Mouse (Mus musculus): ENCODE measurements at regions not wholly inside any gene's neighbourhood (a gene's known extent, or its start where the extent isn't known, plus 50 kb on each side); places are given as distances from the start of the nearest gene placed in this dataset.

- ChIA-PET POLR2A (interaction anchor here in 1 of 4 experiments (0.7 kb wide), 1 partner anchor 1670 kb away, joined by 3 read pairs; no protein-coding TSS in a partner anchor), CTCF (interaction anchor here in 1 of 4 experiments (1.2 kb wide), 1 partner anchor 127 kb away, joined by 3 read pairs; no protein-coding TSS in a partner anchor)
These were observed 198.9 kb downstream of the Pik3r1 start for GRCm38 (mm10) chr13:101568985-101569631.

- CTCF ChIA-PET: no interaction called here
These were observed 202.7 kb downstream of the Pik3r1 start for GRCm38 (mm10) chr13:101565323-101565722.

GRCm38 (mm10) chr13:101555371-101555874 is 212.6 kb downstream of the Pik3r1 start:
- POLR2A ChIA-PET: no interaction called here
- CTCF ChIA-PET: interaction anchor here in 1 of 4 experiments (0.7 kb wide), 1 partner anchor 709 kb away, joined by 4 read pairs; no protein-coding TSS in a partner anchor

More at GRCm38 (mm10) chr13:101565323-101565722, 202.7 kb downstream of the Pik3r1 start:
- POLR2A ChIA-PET: no interaction called here

GRCm38 (mm10) chr13:101553131-101553549 is 214.9 kb downstream of the Pik3r1 start:
- POLR2A ChIA-PET: interaction anchor here in 1 of 4 experiments (0.6 kb wide), 1 partner anchor 848 kb away, joined by 4 read pairs; no protein-coding TSS in a partner anchor

GRCm38 (mm10) chr13:101552451-101552850 is 215.6 kb downstream of the Pik3r1 start:
- CTCF ChIA-PET: no interaction called here
- POLR2A ChIA-PET: interaction anchor here in 1 of 4 experiments (0.6 kb wide), 1 partner anchor 849 kb away, joined by 4 read pairs; no protein-coding TSS in a partner anchor

More at GRCm38 (mm10) chr13:101553131-101553549, 214.9 kb downstream of the Pik3r1 start:
- CTCF ChIA-PET: no interaction called here

GRCm38 (mm10) chr13:101551068-101551467 is 216.9 kb downstream of the Pik3r1 start:
- CTCF ChIA-PET: no interaction called here
- POLR2A ChIA-PET: no interaction called here

- ChIA-PET CTCF (interaction anchor here in 1 of 4 experiments (0.7 kb wide), 1 partner anchor 68 kb away, joined by 3 read pairs; no protein-coding TSS in a partner anchor), POLR2A (no interaction called here)
These were observed 217.5 kb downstream of the Pik3r1 start for GRCm38 (mm10) chr13:101550526-101550925.

- POLR2A ChIA-PET: interaction anchor here in 1 of 4 experiments (1.4 kb wide), 1 partner anchor 14 kb away, joined by 3 read pairs; no protein-coding TSS in a partner anchor
- CTCF ChIA-PET: no interaction called here
These were observed 220.1 kb downstream of the Pik3r1 start for GRCm38 (mm10) chr13:101547887-101548286.

GRCm38 (mm10) chr13:101547365-101547764 is 220.7 kb downstream of the Pik3r1 start:
- CTCF ChIA-PET: no interaction called here
- POLR2A ChIA-PET: interaction anchor here in 1 of 4 experiments (1.4 kb wide), 1 partner anchor 15 kb away, joined by 3 read pairs; no protein-coding TSS in a partner anchor

- ChIA-PET POLR2A (interaction anchor here in 1 of 4 experiments (0.7 kb wide), 1 partner anchor 58 kb away, joined by 3 read pairs; no protein-coding TSS in a partner anchor), CTCF (interaction anchor here in 1 of 4 experiments (0.5 kb wide), 1 partner anchor 670 kb away, joined by 5 read pairs; no protein-coding TSS in a partner anchor)
These were observed 222.5 kb downstream of the Pik3r1 start for GRCm38 (mm10) chr13:101545344-101546181.

- ChIA-PET CTCF (no interaction called here), POLR2A (interaction anchor here in 1 of 4 experiments (0.7 kb wide), 1 partner anchor 546 kb away, joined by 4 read pairs; no protein-coding TSS in a partner anchor)
These were observed 227.4 kb downstream of the Pik3r1 start for GRCm38 (mm10) chr13:101540391-101541191.

- ChIA-PET CTCF (no interaction called here), POLR2A (interaction anchor here in 1 of 4 experiments (0.6 kb wide), 1 partner anchor 301 kb away, joined by 3 read pairs; no protein-coding TSS in a partner anchor)
These were observed 229.9 kb downstream of the Pik3r1 start for GRCm38 (mm10) chr13:101538110-101538509.

- ChIA-PET POLR2A (no interaction called here), CTCF (no interaction called here)
These were observed 232.0 kb downstream of the Pik3r1 start for GRCm38 (mm10) chr13:101536019-101536418.

GRCm38 (mm10) chr13:101535331-101535866 is 232.6 kb downstream of the Pik3r1 start:
- POLR2A ChIA-PET: no interaction called here
- CTCF ChIA-PET: no interaction called here

- CTCF ChIA-PET: interaction anchor here in 1 of 4 experiments (0.7 kb wide), 1 partner anchor 179 kb away, joined by 4 read pairs; no protein-coding TSS in a partner anchor
- POLR2A ChIA-PET: no interaction called here
These were observed 233.5 kb downstream of the Pik3r1 start for GRCm38 (mm10) chr13:101534490-101534889.

GRCm38 (mm10) chr13:101532913-101533312 is 235.1 kb downstream of the Pik3r1 start:
- ChIA-PET POLR2A (no interaction called here), CTCF (no interaction called here)

- POLR2A ChIA-PET: no interaction called here
- CTCF ChIA-PET: no interaction called here
These were observed 240.3 kb downstream of the Pik3r1 start for GRCm38 (mm10) chr13:101527691-101528090.

GRCm38 (mm10) chr13:101524781-101525180 is 243.2 kb downstream of the Pik3r1 start:
- ChIA-PET POLR2A (no interaction called here), CTCF (no interaction called here)

GRCm38 (mm10) chr13:101524223-101524622 is 243.8 kb downstream of the Pik3r1 start:
- POLR2A ChIA-PET: no interaction called here
- CTCF ChIA-PET: no interaction called here
